Mouse (Mus musculus) liver, adult (tissue): ENCODE results near the gene Cacng2.

ENCODE experiments used
- GATA4 ChIP-seq: IDR thresholded peaks from 2 replicates; pipeline ENCODE4 v1.6.1; 2014; ENCODE audit warnings: mild to moderate bottlenecking, low read length; ENCODE audit not compliant: insufficient replicate concordance

Cacng2 gene

DNA sequence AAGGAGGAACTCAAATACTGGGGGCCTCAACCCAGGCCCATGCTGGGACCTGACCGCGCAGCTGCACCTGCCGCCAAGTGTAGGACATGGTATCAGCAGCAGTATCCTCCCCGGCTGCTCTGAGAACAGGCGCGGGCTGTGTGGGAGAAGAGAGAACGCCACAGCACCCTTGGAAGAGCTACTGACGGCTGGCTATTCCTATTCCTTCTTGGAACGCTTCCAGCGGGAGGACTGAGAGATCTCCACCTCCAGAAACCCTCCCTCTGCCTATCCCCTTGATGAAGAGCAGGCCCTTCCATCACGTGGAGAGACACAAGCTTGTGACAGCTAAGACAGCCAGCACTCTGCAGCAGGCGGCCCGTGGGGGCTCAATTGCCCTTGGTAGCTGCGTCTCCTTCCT lies 57.4 kb downstream of the Cacng2 start:
- TF ChIP-seq GATA4, result no peak

DNA sequence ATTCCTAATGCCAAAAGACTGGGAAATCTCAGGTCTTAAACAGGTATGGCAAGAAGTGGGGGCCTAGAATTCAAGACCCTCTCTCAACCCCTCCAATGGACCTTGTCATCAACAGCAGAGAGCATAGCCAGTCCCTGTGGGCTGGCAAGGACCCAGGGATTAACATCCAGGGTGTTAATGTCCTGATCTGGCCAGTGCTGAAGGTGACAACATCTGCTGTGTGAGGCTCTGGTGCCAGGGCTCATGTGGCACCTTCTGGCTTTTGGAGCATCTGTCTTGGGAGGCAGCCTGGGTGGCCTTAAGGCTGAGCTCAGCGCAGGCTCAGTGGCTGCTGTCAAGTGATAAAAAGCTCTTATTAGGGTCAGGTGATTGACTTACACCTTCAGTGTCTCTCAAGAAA lies 62.9 kb downstream of the Cacng2 start:
- TF ChIP-seq GATA4, result no peak

DNA sequence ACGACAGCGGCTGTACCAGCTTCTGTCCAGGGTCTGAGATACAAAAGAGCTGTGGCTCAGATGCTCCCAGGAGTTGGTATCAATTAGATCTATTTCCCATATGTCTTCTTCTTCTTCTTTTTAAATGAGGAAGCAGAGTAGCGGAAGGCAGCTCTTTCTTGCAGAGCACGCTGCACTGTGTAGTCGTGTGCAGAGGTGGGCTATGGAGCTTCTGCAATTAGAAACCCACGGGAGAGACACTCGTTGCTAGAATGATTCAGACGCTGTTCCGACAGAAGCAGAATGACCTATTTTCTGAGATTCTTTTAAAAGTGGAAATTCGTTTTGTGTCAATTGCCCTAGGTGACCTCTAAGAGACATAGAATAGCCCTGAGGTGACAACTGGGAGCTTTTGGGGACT lies 69.1 kb downstream of the Cacng2 start:
- no peak for TF ChIP-seq GATA4

- no peak for TF ChIP-seq GATA4
Observed at GRCm38 (mm10) chr15:78049933-78050332, 69.9 kb downstream of the Cacng2 start.

DNA sequence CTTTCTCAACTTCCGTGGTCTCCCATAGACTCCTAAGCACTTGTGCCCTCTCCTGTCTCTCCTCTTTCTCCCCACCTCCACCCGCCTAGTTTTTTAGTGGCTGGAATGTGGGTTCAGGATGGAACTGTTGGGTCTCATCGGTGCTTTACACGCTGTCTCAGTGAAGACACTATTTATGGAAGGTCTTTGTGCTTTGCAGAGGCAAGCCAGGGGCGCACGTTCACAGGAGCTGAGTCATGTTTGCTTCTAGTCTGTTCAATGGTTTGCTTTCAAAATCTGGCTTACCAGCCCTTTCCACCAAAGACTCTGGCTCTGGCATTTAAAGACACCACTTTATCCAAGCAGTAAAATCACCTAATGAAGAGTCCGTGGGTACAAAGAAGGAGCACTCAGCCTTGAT lies 74.0 kb downstream of the Cacng2 start:
- TF ChIP-seq GATA4, result no peak

- TF ChIP-seq GATA4, result no peak
Observed at GRCm38 (mm10) chr15:78045314-78045713, 74.5 kb downstream of the Cacng2 start.

DNA sequence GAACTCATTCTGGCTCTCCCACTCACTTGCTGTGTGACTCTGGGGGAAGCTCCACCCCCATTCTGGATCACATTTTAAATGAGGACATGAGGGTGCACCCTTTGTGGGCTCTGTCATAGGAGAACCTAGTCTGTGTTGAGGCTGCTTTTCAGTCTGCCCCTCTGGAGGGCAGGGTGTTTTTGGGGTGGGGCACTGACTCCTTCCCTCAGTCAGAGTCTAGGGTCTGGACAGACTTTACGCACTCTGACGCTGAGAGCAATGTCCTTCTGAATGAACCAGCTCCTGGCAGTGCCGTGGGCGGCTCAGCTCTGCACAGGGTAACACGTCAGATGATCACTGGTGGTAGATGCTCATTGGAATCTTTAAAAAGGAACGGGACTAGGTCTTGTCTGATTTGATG lies 75.0 kb downstream of the Cacng2 start:
- TF ChIP-seq GATA4, result no peak

DNA sequence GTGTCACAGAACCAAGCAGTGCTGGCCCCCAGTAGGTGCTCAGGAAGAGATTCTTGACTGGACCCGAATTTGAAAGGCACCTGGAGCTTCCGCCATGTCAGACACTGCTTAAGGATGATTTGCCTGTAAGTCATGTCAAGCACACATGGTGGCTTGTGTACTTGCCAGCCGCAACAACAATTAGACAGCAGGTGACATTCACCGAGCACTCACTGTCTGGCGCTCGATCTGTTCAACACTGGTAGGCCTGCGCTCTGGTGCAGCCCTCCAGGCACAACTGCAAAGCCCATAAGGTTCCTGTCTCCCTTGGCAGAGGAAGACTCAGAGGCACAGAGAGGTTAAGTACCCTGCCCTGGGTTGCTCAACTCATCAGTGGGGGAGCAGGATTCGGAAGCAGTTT lies 77.1 kb downstream of the Cacng2 start:
- TF ChIP-seq GATA4, result no peak

DNA sequence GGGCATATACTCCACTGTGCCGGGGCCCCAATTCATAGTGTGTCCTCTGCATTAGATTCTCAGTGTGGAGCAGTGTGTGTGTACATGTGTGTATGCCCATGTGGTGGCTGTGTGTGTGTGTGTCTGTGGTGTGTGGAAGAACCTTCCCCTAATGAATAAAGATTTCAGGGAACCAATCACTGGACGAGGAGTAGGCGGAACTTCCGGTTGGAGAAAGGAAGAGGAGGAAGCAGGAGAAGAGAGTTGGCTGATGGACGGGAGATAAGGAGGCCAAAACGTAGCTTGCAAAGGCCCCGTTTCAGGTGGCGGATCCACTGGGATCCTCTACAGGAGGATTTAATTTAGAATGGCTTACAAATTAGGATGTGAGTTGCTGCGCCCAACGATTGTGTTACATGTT lies 82.2 kb downstream of the Cacng2 start:
- no peak for TF ChIP-seq GATA4

GRCm38 (mm10) chr15:78036586-78036985 lies 83.2 kb downstream of the Cacng2 start:
- no peak for TF ChIP-seq GATA4

DNA sequence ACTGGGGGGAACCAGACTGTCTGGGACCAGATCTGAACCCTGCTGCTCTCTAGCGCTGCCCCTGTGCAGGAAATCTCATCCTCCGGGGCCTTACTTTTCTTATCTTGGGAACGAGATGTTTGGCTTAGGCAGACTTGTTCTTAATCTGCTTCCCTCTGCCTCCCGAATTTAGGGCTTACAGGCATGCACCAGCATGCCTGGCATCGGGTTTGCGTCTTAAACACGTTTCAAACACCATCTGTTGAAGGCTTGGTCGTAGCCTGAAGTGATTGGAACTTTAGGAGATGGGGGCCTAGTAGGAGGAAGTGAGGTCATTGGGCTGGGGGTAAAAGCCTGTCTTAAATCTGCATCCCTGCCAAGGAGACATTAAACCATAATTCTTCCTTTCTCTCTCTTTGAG lies 89.9 kb downstream of the Cacng2 start:
- no peak for TF ChIP-seq GATA4

GRCm38 (mm10) chr15:78026521-78026920 lies 93.3 kb downstream of the Cacng2 start:
- no peak for TF ChIP-seq GATA4

- TF ChIP-seq GATA4, result no peak
Observed at GRCm38 (mm10) chr15:78024211-78024610, 95.6 kb downstream of the Cacng2 start.

DNA sequence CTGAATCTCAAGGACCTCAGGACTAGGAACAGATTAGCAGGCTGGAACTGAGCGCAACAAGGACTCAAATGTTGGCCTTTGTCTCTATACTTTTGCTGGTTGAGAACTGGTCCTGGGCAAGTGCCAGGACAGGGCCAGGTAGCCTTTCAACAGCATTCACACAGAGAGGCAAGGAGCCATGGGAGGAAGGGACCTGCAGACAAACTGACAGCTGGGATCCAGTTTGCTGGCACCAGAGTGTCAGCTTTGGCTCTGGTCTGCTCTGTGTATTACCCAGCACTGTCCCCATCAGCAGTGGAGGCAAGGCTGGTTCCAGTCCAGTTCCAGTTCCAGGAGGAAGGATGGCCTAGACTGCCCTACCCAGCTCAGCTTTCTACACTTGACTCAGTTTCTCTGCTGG lies 105.8 kb downstream of the Cacng2 start:
- no peak for TF ChIP-seq GATA4

- TF ChIP-seq GATA4, result no peak
Observed at GRCm38 (mm10) chr15:78003929-78004328, 115.9 kb downstream of the Cacng2 start.

DNA sequence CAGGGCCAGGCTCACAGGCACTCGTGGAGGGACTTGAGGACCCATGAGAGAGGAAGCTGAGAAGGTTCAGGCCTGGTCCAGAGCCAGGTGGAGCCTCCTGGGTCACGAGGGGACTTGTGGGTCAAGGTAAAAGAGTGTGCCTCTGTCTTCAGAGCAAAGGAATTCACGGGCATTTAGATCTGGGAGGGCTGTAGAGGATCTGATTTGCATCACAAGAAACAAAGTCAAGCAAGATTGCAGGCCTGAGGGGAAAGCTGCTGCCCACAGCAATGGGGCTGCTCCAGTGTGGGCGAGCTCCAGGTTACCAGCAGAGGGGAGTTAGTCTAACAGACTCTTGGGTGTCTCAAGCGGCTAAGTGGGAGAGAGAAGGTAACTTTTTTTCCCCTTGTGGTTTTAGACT lies 118.4 kb downstream of the Cacng2 start:
- TF ChIP-seq GATA4, result no peak

- no peak for TF ChIP-seq GATA4
Observed at GRCm38 (mm10) chr15:77988541-77988940, 131.3 kb downstream of the Cacng2 start.

DNA sequence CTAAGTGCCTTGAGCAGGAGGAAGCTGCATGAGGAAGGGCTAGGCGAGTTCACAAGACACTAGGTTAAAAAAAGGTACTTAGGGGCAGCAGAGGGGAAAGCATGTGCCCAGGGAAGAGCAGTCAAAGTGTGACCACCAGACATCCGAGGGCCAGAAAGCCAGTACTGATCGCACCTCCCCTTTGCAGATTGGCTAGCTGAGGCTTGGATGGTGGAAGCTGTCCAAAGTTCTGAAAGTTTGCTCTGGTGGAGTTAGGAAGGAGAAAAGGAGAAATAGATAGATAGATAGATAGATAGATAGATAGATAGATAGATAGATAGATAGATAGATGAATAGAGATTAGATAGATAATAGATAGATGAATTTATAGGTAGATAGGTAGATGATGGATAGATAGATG lies 136.4 kb downstream of the Cacng2 start:
- no peak for TF ChIP-seq GATA4
